Mouse (Mus musculus) CD8-positive naive resting alpha-beta T cell, adult 57 days (primary cell): Measurements from ENCODE around the gene Dalrd3. TPM values are rescaled to one million over a fixed set of nuclear protein-coding genes. Genes with fewer than 3 reads are reported as not detected.

ENCODE experiments used
- total RNA-seq: library from RNA; stranded (reverse); gene quantifications from one replicate; pipeline ENCODE4 v1.2.4, GENCODE M21; 2023

Dalrd3 gene
- total RNA-seq, result 55.2 TPM

DNA sequence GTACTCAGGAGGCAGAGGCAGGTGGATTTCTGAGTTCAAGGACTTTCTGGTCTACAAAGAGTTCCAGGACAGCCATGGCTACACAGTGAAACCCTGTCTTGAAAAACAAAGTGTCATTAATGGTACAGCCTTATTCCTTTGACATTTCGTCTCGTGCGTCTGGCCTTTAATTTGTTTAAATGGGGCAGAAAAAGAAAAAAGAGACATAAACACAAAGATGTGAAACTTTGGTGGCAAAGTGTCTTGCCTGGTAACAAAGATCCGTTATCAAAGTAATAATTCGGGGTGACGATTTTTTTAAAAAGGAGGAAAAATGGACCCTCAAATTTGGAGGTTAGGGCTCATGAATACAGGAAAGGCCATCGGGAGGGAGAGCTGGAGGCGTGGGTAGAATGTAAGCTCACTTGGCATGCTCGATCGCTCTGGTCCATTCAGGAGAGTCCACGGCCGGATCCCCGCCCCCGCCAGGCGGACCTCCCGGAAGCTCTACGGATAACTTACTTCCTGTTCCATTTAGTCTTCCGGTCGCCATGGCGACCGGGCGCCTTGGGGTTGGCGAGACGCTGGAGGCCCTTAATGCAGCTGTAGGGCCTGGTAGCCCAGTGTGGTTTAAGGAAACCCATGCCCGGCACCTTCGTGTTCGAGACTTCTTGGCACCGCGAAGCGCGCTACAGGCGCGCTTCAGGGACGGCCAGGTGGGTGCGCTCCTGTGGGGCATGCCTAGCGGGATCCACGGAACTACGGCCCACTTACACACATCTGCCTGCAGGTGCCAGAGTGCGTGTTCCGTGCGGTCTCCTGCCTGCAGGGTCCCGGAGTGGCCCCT is at the start of gene Dalrd3:
TSS of gene Dalrd3 (plus strand) at position 506 of the 826 bp plus-strand sequence.

GRCm38 (mm10) chr9:108560227-108560841 is 9.4 kb upstream of the Dalrd3 start, which contains the start of gene Impdh2:
Gene Impdh2, plus strand, starts transcription at chr9:108560286.

GRCm38 (mm10) chr9:108566815-108567776 is 2.6 kb upstream of the Dalrd3 start, which contains the start of gene Ndufaf3:
Gene Ndufaf3, minus strand, starts transcription at chr9:108567434.

DNA sequence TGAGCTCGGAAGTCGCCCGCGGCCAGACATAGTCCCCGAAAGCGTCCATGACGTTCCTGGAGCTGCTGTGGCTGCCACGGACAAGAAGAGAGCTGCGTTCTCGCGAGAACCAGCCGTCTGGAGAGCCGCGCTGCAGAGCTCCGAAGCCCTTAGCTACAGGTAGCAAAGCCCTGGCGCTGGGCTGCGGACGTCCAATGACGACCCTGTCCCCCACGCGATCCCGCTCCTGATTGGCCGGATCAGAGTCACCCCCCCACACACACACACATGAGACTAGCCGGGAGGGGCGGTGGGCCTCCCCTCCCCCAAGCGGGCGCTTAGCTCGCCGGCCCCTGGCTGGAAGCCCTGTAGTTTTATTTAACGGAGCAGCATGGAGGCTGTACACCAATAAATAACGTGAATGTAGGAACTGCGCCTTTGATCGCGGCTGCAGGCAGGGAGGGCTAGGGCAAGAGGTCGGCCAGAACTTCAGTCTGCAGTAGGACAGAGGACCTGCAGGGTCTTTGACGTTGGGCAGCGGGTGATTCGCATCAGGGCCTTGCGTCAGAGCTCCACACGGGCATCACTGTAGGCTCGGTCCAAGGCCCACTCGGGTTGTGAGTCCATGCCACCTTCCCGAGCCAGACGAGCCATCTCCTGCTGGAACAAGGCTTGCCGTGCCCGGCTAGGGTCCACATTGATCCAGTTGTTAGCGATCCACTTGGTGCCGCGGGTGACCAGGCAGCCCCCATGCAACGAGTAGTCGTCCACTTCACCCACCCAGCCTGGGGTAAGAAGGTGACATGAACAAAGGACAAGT is 9.1 kb downstream of the Dalrd3 start, which contains the start of gene Wdr6:
TSS of gene Wdr6 (minus strand) at position 195 of the 799 bp plus-strand sequence.

DNA sequence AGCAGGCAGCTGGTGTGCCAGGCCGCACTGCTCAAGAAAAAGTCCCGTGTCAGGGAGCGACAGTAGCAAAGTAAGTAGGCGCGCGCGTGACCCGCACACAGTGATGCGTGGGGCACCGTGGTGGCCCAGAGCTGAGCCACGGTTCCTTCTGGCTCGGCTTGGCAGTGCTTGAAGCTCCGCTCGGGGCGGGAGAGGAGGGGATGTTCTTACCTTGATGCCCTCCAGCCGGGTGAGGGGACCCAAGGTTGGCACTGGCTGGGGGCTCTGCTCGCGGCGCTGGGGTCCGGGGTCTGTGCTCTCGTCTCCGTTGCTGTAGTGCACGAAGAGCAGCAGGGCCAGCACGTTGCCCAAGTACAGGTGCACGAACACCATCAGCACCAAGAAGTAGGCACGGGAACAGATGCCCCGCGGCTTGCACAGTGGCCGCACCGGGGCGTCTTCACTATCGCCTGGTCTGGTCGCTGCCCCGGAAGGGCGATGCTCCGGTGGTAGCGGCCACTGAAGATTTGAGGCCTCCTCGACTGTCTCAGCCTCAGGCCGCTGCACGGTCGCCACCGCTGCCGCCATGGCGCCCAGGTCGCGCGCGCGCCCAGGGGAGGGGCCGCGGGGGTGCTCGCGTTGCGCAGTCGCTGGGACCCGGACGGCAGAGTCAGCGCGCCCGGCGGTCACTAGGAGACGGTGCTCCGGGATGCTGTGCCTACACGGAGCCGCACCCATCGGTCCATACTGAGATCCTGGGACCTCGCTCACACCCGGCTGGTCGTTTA is 27.5 kb downstream of the Dalrd3 start, which contains the start of gene P4htm:
TSS of gene P4htm (minus strand) at position 670 of the 767 bp plus-strand sequence.

Other genes starting within 250 kb of the Dalrd3 start
- 217 TPM for gene Gpx1, start 231.0 kb upstream of the Dalrd3 start, total RNA-seq
- gene Usp4, start 222.0 kb upstream of the Dalrd3 start, total RNA-seq, result 150 TPM
- 5.4 TPM for gene 1700102P08Rik, start 177.1 kb upstream of the Dalrd3 start, total RNA-seq
- not detected for gene Ccdc36, start 141.4 kb upstream of the Dalrd3 start, total RNA-seq
- not detected for gene BC048562, start 133.4 kb upstream of the Dalrd3 start, total RNA-seq
- 35.5 TPM for gene Ccdc71, start 109.4 kb upstream of the Dalrd3 start, total RNA-seq
- gene Klhdc8b, start 108.3 kb upstream of the Dalrd3 start, total RNA-seq, result 5.8 TPM
- 0.15 TPM for gene Lamb2, start 90.2 kb upstream of the Dalrd3 start, total RNA-seq
- gene Usp19, start 79.3 kb upstream of the Dalrd3 start, total RNA-seq, result 285 TPM
- gene Qars, start 62.2 kb upstream of the Dalrd3 start, total RNA-seq, result 183 TPM
- gene Qrich1, start 53.1 kb upstream of the Dalrd3 start, total RNA-seq, result 225 TPM
- 196 TPM for gene Impdh2, start 9.6 kb upstream of the Dalrd3 start, total RNA-seq
- 22.9 TPM for gene Ndufaf3, start 2.5 kb upstream of the Dalrd3 start, total RNA-seq
- 29.0 TPM for gene Wdr6, start 8.9 kb downstream of the Dalrd3 start, total RNA-seq
- gene P4htm, start 27.8 kb downstream of the Dalrd3 start, total RNA-seq, result 9.7 TPM
- 133 TPM for gene Arih2, start 79.5 kb downstream of the Dalrd3 start, total RNA-seq
- gene Slc25a20, start 92.2 kb downstream of the Dalrd3 start, total RNA-seq, result 25.3 TPM
- gene Prkar2a, start 119.4 kb downstream of the Dalrd3 start, total RNA-seq, result 10.3 TPM
- 100 TPM for gene Ip6k2, start 213.9 kb downstream of the Dalrd3 start, total RNA-seq
- 9.4 TPM for gene Nckipsd, start 238.5 kb downstream of the Dalrd3 start, total RNA-seq